Comparison of ENCODE assay signal across 34 mouse cellular contexts in the genomic region with DNA sequence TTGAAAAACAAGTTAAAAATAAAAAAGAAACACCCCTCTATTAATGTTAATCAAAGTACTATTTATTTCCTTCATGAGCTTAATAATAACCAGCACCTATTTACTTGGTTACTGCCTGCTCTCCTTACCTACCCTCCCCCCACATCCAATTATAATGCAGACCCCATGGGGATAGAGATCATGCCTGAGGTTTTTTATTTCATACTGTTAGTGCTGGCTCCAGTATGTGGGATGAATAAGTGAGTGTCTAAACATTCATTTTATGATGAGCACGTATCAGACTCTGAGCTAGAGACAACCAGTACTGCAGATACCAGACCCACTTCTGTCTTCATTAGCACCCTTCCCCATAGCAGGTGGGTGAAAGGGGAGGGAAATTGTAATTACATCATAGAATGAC.
"Had no signal": no experiment of that assay in that cellular context is flagged by ENCODE, and none has a peak within 500 bp of the region (broad histone marks: within the 10 kb centered on the region; RNA-seq: fewer than 3 reads in every experiment).

No protein-coding gene starts in this region.

- H3K9ac ChIP-seq: heart, embryonic 12.5 days; heart, embryonic 13.5 days; heart, embryonic 15.5 days; hindbrain, embryonic 12.5 days; hindbrain, embryonic 14.5 days; hindbrain, embryonic 15.5 days; intestine, embryonic 15.5 days; kidney, embryonic 15.5 days had no signal

- H3K9me3 ChIP-seq: heart, embryonic 10.5 days; heart, embryonic 12.5 days; heart, embryonic 13.5 days; heart, embryonic 15.5 days; hindbrain, embryonic 12.5 days; hindbrain, embryonic 15.5 days; intestine, embryonic 15.5 days; kidney, embryonic 15.5 days had no signal

- H3K4me3 ChIP-seq: heart, adult 2 months; heart, embryonic 10.5 days; heart, embryonic 12.5 days; heart, embryonic 13.5 days; heart, embryonic 15.5 days; hindbrain, embryonic 12.5 days; hindbrain, embryonic 15.5 days; intestine, embryonic 15.5 days; kidney, embryonic 15.5 days; layer of hippocampus, adult 2 months; left cerebral cortex, adult 2 months had no signal

- H3K36me3 ChIP-seq: heart, embryonic 10.5 days; heart, embryonic 12.5 days; heart, embryonic 13.5 days; heart, embryonic 15.5 days; hindbrain, embryonic 12.5 days; hindbrain, embryonic 15.5 days; intestine, embryonic 15.5 days; kidney, embryonic 15.5 days had no signal

- DNase-seq: heart, adult 2 months; heart, postnatal 10 days; heart, postnatal 14 days; heart, postnatal 36 days; heart, postnatal 4 days; kidney, adult 11 months; kidney, adult 18-20 months; kidney, adult 2 months; kidney, adult 8-10 months; kidney, adult 9 months; kidney, postnatal 10 days; kidney, postnatal 14 days; kidney, postnatal 25 days; kidney, postnatal 36 days; kidney, postnatal 4 days; layer of hippocampus, adult 9-11 months; layer of hippocampus, postnatal 36 days had no signal

- H3K27me3 ChIP-seq: heart, embryonic 12.5 days; heart, embryonic 13.5 days; heart, embryonic 15.5 days; hindbrain, embryonic 12.5 days; hindbrain, embryonic 15.5 days; intestine, embryonic 15.5 days; kidney, embryonic 15.5 days had no signal

- ATAC-seq: hindbrain, embryonic 16.5 days; inflammation-experienced regulatory T-cells, adult 6 months; intestine, embryonic 15.5 days; intestine, embryonic 16.5 days; intestine, postnatal 0 days had no signal

- H3K27ac ChIP-seq: heart, adult 2 months; heart, embryonic 10.5 days; heart, embryonic 13.5 days; heart, embryonic 15.5 days; hindbrain, embryonic 12.5 days; hindbrain, embryonic 14.5 days; hindbrain, embryonic 15.5 days; intestine, embryonic 15.5 days; kidney, embryonic 15.5 days; kidney, postnatal 0 days; layer of hippocampus, adult 2 months had no signal

- H3K4me2 ChIP-seq: heart, embryonic 11.5 days; heart, embryonic 12.5 days; heart, embryonic 13.5 days; heart, embryonic 15.5 days; hindbrain, embryonic 12.5 days; hindbrain, embryonic 14.5 days; hindbrain, embryonic 15.5 days; intestine, embryonic 15.5 days; kidney, embryonic 15.5 days had no signal

- H3K4me1 ChIP-seq: hindbrain, embryonic 12.5 days; hindbrain, embryonic 15.5 days; kidney, embryonic 15.5 days had no signal
